Mouse (Mus musculus): ENCODE measurements around the gene Pdk4. TPM values are rescaled to one million over a fixed set of nuclear protein-coding genes. Genes with fewer than 3 reads are reported as not detected.

Pdk4 gene
- polyA plus RNA-seq, 1 experiment from 2014 or later: 37.8 TPM

DNA sequence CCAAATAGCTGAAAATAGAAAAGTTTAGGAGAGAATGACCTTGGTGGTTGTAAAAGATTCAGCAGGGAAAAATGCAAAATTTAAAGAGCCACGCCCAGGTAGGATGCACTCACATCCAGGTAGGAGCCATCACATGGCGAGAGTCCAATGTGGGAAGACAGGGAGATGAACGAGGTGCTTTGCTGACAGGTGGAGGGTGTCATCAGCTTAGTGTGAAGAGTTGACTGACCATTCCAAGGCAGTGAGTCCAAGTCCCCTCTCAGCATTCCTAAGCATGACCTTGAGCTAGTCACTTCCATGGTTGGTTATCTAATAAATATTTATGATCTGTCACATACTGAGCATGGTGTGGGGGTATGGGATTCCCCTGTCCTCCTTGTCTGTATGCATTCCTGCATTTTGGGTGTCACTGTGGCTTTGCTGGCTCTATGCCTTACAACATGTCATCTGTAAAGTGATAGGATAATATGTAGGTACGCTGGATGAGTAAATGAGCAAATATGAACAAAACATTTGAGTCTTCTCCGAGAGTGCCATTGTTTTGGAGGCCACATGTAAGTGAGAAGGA is 51.7 kb downstream of the Pdk4 start:
- H3K4me2 ChIP-seq (ENCODE audit: low read length): no peak overlapping the region
- H3K27ac ChIP-seq (replicated peaks in 1 of 2; ENCODE audit: control insufficient read depth in 1 of 2, insufficient read depth in 1 of 2, low read depth in 2 of 2, low read length in 2 of 2): no peak overlapping the region
- H3K36me3 ChIP-seq (ENCODE audit: control insufficient read depth, insufficient read depth, low read length): no peaks in the 10 kb centered on the region
- ATAC-seq (ENCODE audit: insufficient number of reproducible peaks, insufficient read depth, low FRiP score, low read depth): no peak
- no peak overlapping the region for H3K4me3 ChIP-seq (ENCODE audit: control insufficient read depth in 1 of 2, insufficient read depth in 1 of 2, low read depth in 1 of 2, low read length in 2 of 2)
- no peak overlapping the region for H3K9ac ChIP-seq (ENCODE audit: low read length)
- H3K9me3 ChIP-seq (ENCODE audit: control insufficient read depth, low read length): no peaks in the 10 kb centered on the region
- H3K27me3 ChIP-seq (ENCODE audit: control insufficient read depth, insufficient read depth, low read length): no peaks in the 10 kb centered on the region
- WGBS: 95% methylated on average over 5 of the region's 5 CpGs
- peaks cover 15 to 20% of the 10 kb centered on the region in 2 experiments for H3K4me1 ChIP-seq (ENCODE audit: control insufficient read depth in 2 of 2, insufficient read depth in 2 of 2, low read length in 2 of 2)

GRCm38 (mm10) chr6:5443104-5443863 is 52.8 kb downstream of the Pdk4 start:
- Histone ChIP-seq H3K9me3 (ENCODE audit: control insufficient read depth, low read length) (no peaks in the 10 kb centered on the region), H3K4me2 (ENCODE audit: low read length) (peak overlapping the region; percentile 61), H3K36me3 (ENCODE audit: control insufficient read depth, insufficient read depth, low read length) (no peaks in the 10 kb centered on the region), H3K4me1 (ENCODE audit: control insufficient read depth in 2 of 2, insufficient read depth in 2 of 2, low read length in 2 of 2) (peaks cover 15 to 20% of the 10 kb centered on the region in 2 experiments), H3K4me3 (ENCODE audit: control insufficient read depth in 1 of 2, insufficient read depth in 1 of 2, low read depth in 1 of 2, low read length in 2 of 2) (peak overlapping the region; percentile 16 to 21; a peak in 3 of 4 replicates), H3K27ac (replicated peaks in 1 of 2; ENCODE audit: control insufficient read depth in 1 of 2, insufficient read depth in 1 of 2, low read depth in 2 of 2, low read length in 2 of 2) (peak overlapping the region; percentile 90), H3K27me3 (ENCODE audit: control insufficient read depth, insufficient read depth, low read length) (no peaks in the 10 kb centered on the region), H3K9ac (ENCODE audit: low read length) (peak overlapping the region; percentile 53)
- ATAC-seq (ENCODE audit: insufficient number of reproducible peaks, insufficient read depth, low FRiP score, low read depth): peak; percentile 61
- WGBS: 18% methylated on average over 13 of the region's 13 CpGs

DNA sequence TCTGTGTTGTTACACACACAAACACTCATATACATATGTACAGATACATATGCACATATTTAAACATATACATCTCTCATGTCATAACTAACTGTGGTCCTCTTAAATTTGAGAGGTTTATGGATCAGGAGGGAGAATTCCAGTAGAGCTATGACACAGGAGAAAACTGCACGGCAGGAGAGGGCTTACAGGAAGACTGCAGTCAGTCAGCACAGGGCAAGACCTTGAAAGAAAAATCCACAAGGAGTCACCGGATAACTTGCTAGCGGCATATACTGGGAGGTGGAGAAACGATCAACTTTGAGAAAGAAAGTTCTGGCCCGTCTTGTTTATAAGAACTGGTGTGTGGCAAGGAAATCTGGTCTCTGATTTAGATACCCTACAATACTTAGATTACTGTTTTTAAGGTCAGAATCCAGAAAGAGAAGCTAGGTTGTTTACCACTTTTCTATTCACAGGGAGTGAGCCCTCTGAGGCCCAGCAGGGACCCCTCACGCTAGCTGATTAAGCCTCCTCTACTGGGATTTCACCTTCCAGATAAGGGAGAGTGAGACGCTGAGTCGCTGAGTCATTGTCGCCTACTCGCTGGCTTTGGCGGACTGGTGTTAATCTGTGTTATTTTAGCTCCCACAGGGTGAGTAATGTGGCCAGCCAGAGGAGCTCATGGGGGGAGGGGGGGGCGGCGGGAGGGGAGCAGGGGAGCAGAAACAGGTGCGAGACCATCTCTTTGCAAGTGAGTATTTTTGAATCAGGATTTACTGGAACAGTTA is 53.6 kb downstream of the Pdk4 start:
- Histone ChIP-seq H3K9me3 (ENCODE audit: control insufficient read depth, low read length) (no peaks in the 10 kb centered on the region), H3K4me1 (ENCODE audit: control insufficient read depth in 2 of 2, insufficient read depth in 2 of 2, low read length in 2 of 2) (peaks cover 15 to 20% of the 10 kb centered on the region in 2 experiments), H3K27ac (replicated peaks in 1 of 2; ENCODE audit: control insufficient read depth in 1 of 2, insufficient read depth in 1 of 2, low read depth in 2 of 2, low read length in 2 of 2) (peak overlapping the region; percentile 90), H3K9ac (ENCODE audit: low read length) (peak overlapping the region; percentile 53), H3K4me2 (ENCODE audit: low read length) (peak overlapping the region; percentile 61), H3K4me3 (ENCODE audit: control insufficient read depth in 1 of 2, insufficient read depth in 1 of 2, low read depth in 1 of 2, low read length in 2 of 2) (peak overlapping the region; percentile 16 to 21; a peak in 3 of 4 replicates), H3K36me3 (ENCODE audit: control insufficient read depth, insufficient read depth, low read length) (no peaks in the 10 kb centered on the region), H3K27me3 (ENCODE audit: control insufficient read depth, insufficient read depth, low read length) (no peaks in the 10 kb centered on the region)
- ATAC-seq (ENCODE audit: insufficient number of reproducible peaks, insufficient read depth, low FRiP score, low read depth): peak; percentile 81
- WGBS: 3% methylated on average over 14 of the region's 14 CpGs

DNA sequence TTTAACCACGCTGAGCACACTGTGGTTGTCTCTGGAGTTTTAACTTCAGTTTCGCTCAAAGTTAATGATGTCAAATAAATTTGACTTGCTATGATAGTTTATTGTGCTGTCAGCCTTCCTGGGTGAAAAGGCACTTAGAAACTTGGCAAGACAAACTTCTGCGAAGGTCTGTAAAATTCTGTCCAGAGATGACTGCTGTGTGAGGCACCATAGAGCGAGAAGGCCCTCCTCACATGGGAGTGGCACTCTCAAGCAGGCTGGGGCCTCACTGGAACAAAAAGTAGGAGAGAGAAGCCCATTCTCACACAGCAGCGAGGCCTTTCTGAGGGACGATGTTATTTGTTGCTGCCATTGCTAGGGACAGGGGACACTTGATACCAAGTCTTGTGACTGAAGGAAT is 54.9 kb downstream of the Pdk4 start:
- Histone ChIP-seq H3K27ac (replicated peaks in 1 of 2; ENCODE audit: control insufficient read depth in 1 of 2, insufficient read depth in 1 of 2, low read depth in 2 of 2, low read length in 2 of 2) (no peak overlapping the region), H3K4me2 (ENCODE audit: low read length) (no peak overlapping the region), H3K36me3 (ENCODE audit: control insufficient read depth, insufficient read depth, low read length) (no peaks in the 10 kb centered on the region), H3K9me3 (ENCODE audit: control insufficient read depth, low read length) (no peaks in the 10 kb centered on the region), H3K4me3 (ENCODE audit: control insufficient read depth in 1 of 2, insufficient read depth in 1 of 2, low read depth in 1 of 2, low read length in 2 of 2) (no peak overlapping the region), H3K9ac (ENCODE audit: low read length) (no peak overlapping the region), H3K4me1 (ENCODE audit: control insufficient read depth in 2 of 2, insufficient read depth in 2 of 2, low read length in 2 of 2) (peaks cover 15 to 20% of the 10 kb centered on the region in 2 experiments), H3K27me3 (ENCODE audit: control insufficient read depth, insufficient read depth, low read length) (no peaks in the 10 kb centered on the region)
- no peak for ATAC-seq (ENCODE audit: insufficient number of reproducible peaks, insufficient read depth, low FRiP score, low read depth)
- WGBS: 79% methylated on average over 6 of the region's 6 CpGs

- no peak overlapping the region for H3K4me2 ChIP-seq (ENCODE audit: low read length)
- 53% methylated on average over 4 of the region's 4 CpGs for WGBS
- no peaks in the 10 kb centered on the region for H3K27me3 ChIP-seq (ENCODE audit: control insufficient read depth, insufficient read depth, low read length)
- no peak for ATAC-seq (ENCODE audit: insufficient number of reproducible peaks, insufficient read depth, low FRiP score, low read depth)
- H3K4me1 ChIP-seq (ENCODE audit: control insufficient read depth in 2 of 2, insufficient read depth in 2 of 2, low read length in 2 of 2): peaks cover 6 to 8% of the 10 kb centered on the region in 2 experiments; a peak in 3 of 4 replicates
- no peak overlapping the region for H3K4me3 ChIP-seq (ENCODE audit: control insufficient read depth in 1 of 2, insufficient read depth in 1 of 2, low read depth in 1 of 2, low read length in 2 of 2)
- no peak overlapping the region for H3K9ac ChIP-seq (ENCODE audit: low read length)
- no peaks in the 10 kb centered on the region for H3K9me3 ChIP-seq (ENCODE audit: control insufficient read depth, low read length)
- H3K27ac ChIP-seq (replicated peaks in 1 of 2; ENCODE audit: control insufficient read depth in 1 of 2, insufficient read depth in 1 of 2, low read depth in 2 of 2, low read length in 2 of 2): no peak overlapping the region
- no peaks in the 10 kb centered on the region for H3K36me3 ChIP-seq (ENCODE audit: control insufficient read depth, insufficient read depth, low read length)
These were observed 58.4 kb downstream of the Pdk4 start for GRCm38 (mm10) chr6:5437757-5438156.

GRCm38 (mm10) chr6:5433887-5434286 is 62.2 kb downstream of the Pdk4 start:
- no peaks in the 10 kb centered on the region for H3K4me1 ChIP-seq (ENCODE audit: control insufficient read depth in 2 of 2, insufficient read depth in 2 of 2, low read length in 2 of 2)
- no peak overlapping the region for H3K4me3 ChIP-seq (ENCODE audit: control insufficient read depth in 1 of 2, insufficient read depth in 1 of 2, low read depth in 1 of 2, low read length in 2 of 2)
- no peak for ATAC-seq (ENCODE audit: insufficient number of reproducible peaks, insufficient read depth, low FRiP score, low read depth)
- no peaks in the 10 kb centered on the region for H3K9me3 ChIP-seq (ENCODE audit: control insufficient read depth, low read length)
- no peak overlapping the region for H3K9ac ChIP-seq (ENCODE audit: low read length)
- H3K27me3 ChIP-seq (ENCODE audit: control insufficient read depth, insufficient read depth, low read length): no peaks in the 10 kb centered on the region
- WGBS: 88% methylated on average over 2 of the region's 2 CpGs
- H3K4me2 ChIP-seq (ENCODE audit: low read length): no peak overlapping the region
- peaks cover 13% of the 10 kb centered on the region for H3K36me3 ChIP-seq (ENCODE audit: control insufficient read depth, insufficient read depth, low read length)
- H3K27ac ChIP-seq (replicated peaks in 1 of 2; ENCODE audit: control insufficient read depth in 1 of 2, insufficient read depth in 1 of 2, low read depth in 2 of 2, low read length in 2 of 2): no peak overlapping the region

Measured in heart, embryonic 14.5 days (tissue).